ENCODE assay signal across 8 mouse cellular contexts in the genomic region with DNA sequence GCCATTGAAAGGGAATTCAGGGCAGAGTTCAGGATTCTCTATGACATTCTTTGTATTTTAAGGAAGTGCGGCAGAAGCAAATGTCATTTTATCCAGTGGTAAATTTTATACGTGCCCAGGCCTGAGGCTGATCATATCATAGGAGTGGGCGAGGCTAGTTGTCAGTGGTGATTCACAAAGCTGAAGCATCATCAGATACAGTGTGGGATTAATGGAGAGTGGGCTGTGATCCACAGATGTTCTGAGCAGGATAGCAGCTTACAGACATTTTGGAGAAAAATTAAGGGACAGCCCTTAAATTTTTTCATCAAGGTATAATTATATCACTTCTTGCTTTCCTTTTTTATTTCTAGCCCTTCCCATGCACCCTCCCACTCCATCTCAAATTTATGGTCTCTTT. TPM values are rescaled to one million over a fixed set of nuclear protein-coding genes. Genes with fewer than 3 reads are reported as not detected.
"Had no signal": no experiment of that assay in that cellular context is flagged by ENCODE, and none has a peak within 500 bp of the region (broad histone marks: within the 10 kb centered on the region; RNA-seq: fewer than 3 reads in every experiment).

No protein-coding gene starts in this region.

- DNase-seq: lung, embryonic 14.5 days; lung, postnatal 10 days; lung, postnatal 4 days; thymus, postnatal 25 days had no signal

- ATAC-seq: midbrain, embryonic 15.5 days had no signal

RNA-seq across cellular contexts. Expression of a gene that starts 24.2 kb away (rescaled TPM):
- total RNA-seq: megakaryocyte, adult 5-6 weeks; megakaryocyte-erythroid progenitor cell, adult 5-6 weeks; neutrophil, adult 5-6 weeks had no signal

RNA-seq across cellular contexts. Expression of a gene that starts 48.7 kb away (rescaled TPM):
- total RNA-seq: megakaryocyte, adult 5-6 weeks; megakaryocyte-erythroid progenitor cell, adult 5-6 weeks; neutrophil, adult 5-6 weeks had no signal
